Mouse (Mus musculus): ENCODE measurements at regions not wholly inside any gene's neighbourhood (a gene's known extent, or its start where the extent isn't known, plus 50 kb on each side); places are given as distances from the start of the nearest gene placed in this dataset.

- peaks cover 0 to 3% of the 10 kb centered on the region in 2 experiments; a peak in 1 of 4 replicates for H3K36me3 ChIP-seq (ENCODE audit: control insufficient read depth in 1 of 2, insufficient read depth in 2 of 2, low read length in 2 of 2)
- no peak overlapping the region for H3K27ac ChIP-seq (ENCODE audit: control insufficient read depth, low read depth, low read length)
- no peak overlapping the region for H3K9ac ChIP-seq (ENCODE audit: control insufficient read depth, low read depth, low read length, poor library complexity, severe bottlenecking)
- peaks cover 0 to 7% of the 10 kb centered on the region in 2 experiments; a peak in 2 of 4 replicates for H3K4me1 ChIP-seq (ENCODE audit: control insufficient read depth in 1 of 2, insufficient read depth in 2 of 2, low read length in 2 of 2)
- H3K9me3 ChIP-seq (replicated peaks; ENCODE audit: insufficient read depth, low read length): no peaks in the 10 kb centered on the region
- no peak for DNase-seq (ENCODE audit: low read depth, low spot score)
- H3K27me3 ChIP-seq (ENCODE audit: control insufficient read depth in 1 of 2, insufficient read depth in 2 of 2, low read length in 2 of 2): no peaks in the 10 kb centered on the region
- no peaks in the 10 kb centered on the region for H3K79me2 ChIP-seq (ENCODE audit: control insufficient read depth, insufficient read depth, low read length, poor library complexity)
- TF ChIP-seq MYB (IDR thresholded peaks at IDR 0.05; ENCODE audit: low read depth, low read length) (no peak), ZC3H11A (IDR thresholded peaks at IDR 0.05; ENCODE audit: low read depth, low read length) (no peak), MXI1 (IDR thresholded peaks at IDR 0.05; ENCODE audit: low read depth, low read length) (no peak), POLR2AphosphoS2 (IDR thresholded peaks at IDR 0.05; ENCODE audit: low read length) (no peak), CTCF (IDR thresholded peaks at IDR 0.05 in 2 of 3, conservative IDR thresholded peaks at IDR 0.05 in 1 of 3; ENCODE audit: control insufficient read depth in 1 of 3, insufficient read depth in 1 of 3, low read depth in 2 of 3, low read length in 3 of 3, poor library complexity in 1 of 3, severe bottlenecking in 1 of 3) (no peak), CHD1 (IDR thresholded peaks at IDR 0.05; ENCODE audit: low read depth, low read length) (no peak), GABPA (IDR thresholded peaks at IDR 0.05; ENCODE audit: low read depth, low read length) (no peak), TCF12 (IDR thresholded peaks at IDR 0.05; ENCODE audit: low read depth, low read length) (no peak), POLR2AphosphoS5 (IDR thresholded peaks at IDR 0.05; ENCODE audit: borderline replicate concordance, low read depth, low read length) (no peak), KAT2A (conservative IDR thresholded peaks at IDR 0.05; ENCODE audit: low read depth, low read length) (no peak), ETS1 (IDR thresholded peaks at IDR 0.05; ENCODE audit: low read depth, low read length) (no peak), NRF1 (IDR thresholded peaks at IDR 0.05; ENCODE audit: insufficient read depth, low read depth, low read length, poor library complexity, severe bottlenecking) (no peak), RAD21 (IDR thresholded peaks at IDR 0.05; ENCODE audit: low read depth, low read length) (no peak), UBTF (IDR thresholded peaks at IDR 0.05; ENCODE audit: borderline replicate concordance, insufficient read depth, low read depth, low read length) (no peak), MAZ (IDR thresholded peaks at IDR 0.05; ENCODE audit: low read depth, low read length) (no peak), BHLHE40 (IDR thresholded peaks at IDR 0.05; ENCODE audit: borderline replicate concordance, low read depth, low read length) (no peak)
- H3K4me3 ChIP-seq (ENCODE audit: control insufficient read depth in 1 of 2, insufficient read depth in 1 of 2, low read depth in 2 of 2, low read length in 2 of 2): no peak overlapping the region
These were observed 68.6 kb upstream of the Ppp2r5c start for GRCm38 (mm10) chr12:110378302-110378701.

GRCm38 (mm10) chr12:110379721-110380120 lies 67.2 kb upstream of the Ppp2r5c start:
- peaks cover 0 to 5% of the 10 kb centered on the region in 2 experiments; a peak in 1 of 4 replicates for H3K36me3 ChIP-seq (ENCODE audit: control insufficient read depth in 1 of 2, insufficient read depth in 2 of 2, low read length in 2 of 2)
- DNase-seq (ENCODE audit: low read depth, low spot score): no peak
- no peak overlapping the region for H3K9ac ChIP-seq (ENCODE audit: control insufficient read depth, low read depth, low read length, poor library complexity, severe bottlenecking)
- H3K27ac ChIP-seq (ENCODE audit: control insufficient read depth, low read depth, low read length): no peak overlapping the region
- H3K27me3 ChIP-seq (ENCODE audit: control insufficient read depth in 1 of 2, insufficient read depth in 2 of 2, low read length in 2 of 2): no peaks in the 10 kb centered on the region
- peaks cover 0 to 14% of the 10 kb centered on the region in 2 experiments; a peak in 2 of 4 replicates for H3K4me1 ChIP-seq (ENCODE audit: control insufficient read depth in 1 of 2, insufficient read depth in 2 of 2, low read length in 2 of 2)
- TF ChIP-seq CHD2 (IDR thresholded peaks at IDR 0.05; ENCODE audit: low read length): no peak
- TF ChIP-seq UBTF (IDR thresholded peaks at IDR 0.05; ENCODE audit: borderline replicate concordance, insufficient read depth, low read depth, low read length): no peak
- no peak for TF ChIP-seq TCF12 (IDR thresholded peaks at IDR 0.05; ENCODE audit: low read depth, low read length)
- TF ChIP-seq RAD21 (IDR thresholded peaks at IDR 0.05; ENCODE audit: low read depth, low read length): no peak
- no peak for TF ChIP-seq ELF1 (IDR thresholded peaks at IDR 0.05; ENCODE audit: low read depth, low read length)
- TF ChIP-seq NRF1 (IDR thresholded peaks at IDR 0.05; ENCODE audit: insufficient read depth, low read depth, low read length, poor library complexity, severe bottlenecking): no peak
- TF ChIP-seq GATA1 (IDR thresholded peaks at IDR 0.05; ENCODE audit: low read depth, low read length): no peak
- no peak for TF ChIP-seq JUND (IDR thresholded peaks at IDR 0.05; ENCODE audit: low read depth, low read length)
- no peak for TF ChIP-seq CHD1 (IDR thresholded peaks at IDR 0.05; ENCODE audit: low read depth, low read length)
- no peak for TF ChIP-seq ZMIZ1 (IDR thresholded peaks at IDR 0.05; ENCODE audit: low read depth, low read length)
- no peak for TF ChIP-seq USF2 (IDR thresholded peaks at IDR 0.05; ENCODE audit: borderline replicate concordance in 1 of 2, insufficient read depth in 1 of 2, low read depth in 1 of 2, low read length in 2 of 2)
- TF ChIP-seq POLR2A (IDR thresholded peaks at IDR 0.05; ENCODE audit: control insufficient read depth in 1 of 2, insufficient read depth in 1 of 2, low read depth in 1 of 2, low read length in 2 of 2, poor library complexity in 1 of 2): no peak
- H3K4me3 ChIP-seq (ENCODE audit: control insufficient read depth in 1 of 2, insufficient read depth in 1 of 2, low read depth in 2 of 2, low read length in 2 of 2): no peak overlapping the region
- H3K79me2 ChIP-seq (ENCODE audit: control insufficient read depth, insufficient read depth, low read length, poor library complexity): no peaks in the 10 kb centered on the region
- no peaks in the 10 kb centered on the region for H3K9me3 ChIP-seq (replicated peaks; ENCODE audit: insufficient read depth, low read length)
